Mouse (Mus musculus): ENCODE results near the gene Amy2a3.
"Not testable (repeated sequence)": the region's sequence is repeated elsewhere in the genome, so short reads cannot be mapped to it uniquely, and the experiment has no call there.

The Amy2a3 gene

GRCm38 (mm10) chr3:113323952-113324351, at the start of gene Amy2a3:
Gene Amy2a3, minus strand, starts transcription at chr3:113324052.
- DNase-seq (ENCODE audit: low spot score) = not testable (repeated sequence)

- not testable (repeated sequence) for DNase-seq (ENCODE audit: low spot score)
These were observed 32.7 kb upstream of the Amy2a3 start, which contains the start of gene Amy2a2 for GRCm38 (mm10) chr3:113356558-113356957. Gene Amy2a2, minus strand, starts transcription at chr3:113356658.

- DNase-seq (ENCODE audit: low spot score) = not testable (repeated sequence)
These were observed 21.6 kb upstream of the Amy2a3 start for GRCm38 (mm10) chr3:113345484-113345883.

- not testable (repeated sequence) for DNase-seq (ENCODE audit: low spot score)
These were observed 10.9 kb downstream of the Amy2a3 start for GRCm38 (mm10) chr3:113312937-113313336.

- not testable (repeated sequence) for DNase-seq (ENCODE audit: low spot score)
These were observed 32.5 kb downstream of the Amy2a3 start, which contains the start of gene Amy2a4 for GRCm38 (mm10) chr3:113291349-113291748. Gene Amy2a4, minus strand, starts transcription at chr3:113291449.

- DNase-seq (ENCODE audit: low spot score) = not testable (repeated sequence)
These were observed 43.6 kb downstream of the Amy2a3 start for GRCm38 (mm10) chr3:113280285-113280684.

GRCm38 (mm10) chr3:113279586-113279985, 44.3 kb downstream of the Amy2a3 start:
- DNase-seq (ENCODE audit: low spot score) = not testable (repeated sequence)
